Comparison of ENCODE assay signal across 7 mouse cellular contexts in genomic region chr5:139423026-139423865, GRCm38 (mm10). TPM values are rescaled to one million over a fixed set of nuclear protein-coding genes. Genes with fewer than 3 reads are reported as not detected.
DNase-seq lines count a peak whose midpoint lies in the region; ATAC-seq and TF ChIP-seq lines count a peak whose summit lies in the region.

Gene Gper1, plus strand, starts transcription at chr5:139423151.

- peaks cover 19% of the 10 kb centered on the region; the same call in 1 of the 2 replicates for H3K4me1 ChIP-seq in heart, postnatal 0 days (ENCODE audit: control insufficient read depth, insufficient read depth)
- H3K4me1 ChIP-seq in limb, embryonic 15.5 days: peaks cover 43% of the 10 kb centered on the region
- peaks cover 14% of the 10 kb centered on the region for H3K4me1 ChIP-seq in stomach, embryonic 15.5 days

- peak within 1 kb of the TSS; percentile 42 for H3K4me2 ChIP-seq in heart, postnatal 0 days (ENCODE audit: low read depth, low read length)
- H3K4me2 ChIP-seq in limb, embryonic 15.5 days: peak within 1 kb of the TSS; percentile 50
- H3K4me2 ChIP-seq in stomach, embryonic 15.5 days: peak within 1 kb of the TSS; percentile 45

- peak within 1 kb of the TSS; percentile 21 for H3K4me3 ChIP-seq in heart, postnatal 0 days (ENCODE audit: low read depth, low read length)
- H3K4me3 ChIP-seq in limb, embryonic 15.5 days: peak within 1 kb of the TSS; percentile 39
- H3K4me3 ChIP-seq in stomach, embryonic 15.5 days (replicated peaks): peak within 1 kb of the TSS; percentile 23

- no peak within 1 kb of the TSS for H3K27ac ChIP-seq in heart, postnatal 0 days (ENCODE audit: low read depth)
- peak within 1 kb of the TSS; percentile 59 for H3K27ac ChIP-seq in limb, embryonic 15.5 days
- no peak within 1 kb of the TSS for H3K27ac ChIP-seq in stomach, embryonic 15.5 days

- no peak for TF ChIP-seq CTCF in heart, postnatal 0 days (IDR thresholded peaks at IDR 0.05; ENCODE audit: low read depth)

- no peaks in the 10 kb centered on the region for H3K9me3 ChIP-seq in heart, postnatal 0 days (replicated peaks; ENCODE audit: control insufficient read depth, low read length)
- H3K9me3 ChIP-seq in limb, embryonic 15.5 days: no peaks in the 10 kb centered on the region
- H3K9me3 ChIP-seq in stomach, embryonic 15.5 days: no peaks in the 10 kb centered on the region

- TF ChIP-seq EP300 in heart, postnatal 0 days (IDR thresholded peaks at IDR 0.05; ENCODE audit: low read depth): no peak

- peak; percentile 81 to 82 for DNase-seq in right cerebral cortex, postnatal 10 days (ENCODE audit: low spot score in 2 of 2)
- DNase-seq in right cerebral cortex, adult 18-20 months: no peak
- DNase-seq in cerebellum, postnatal 14 days: peak; percentile 84
- peak; percentile 70 for DNase-seq in heart, postnatal 0 days (ENCODE audit: low spot score)

- no peak within 1 kb of the TSS; the same call in 1 of the 2 replicates for H3K9ac ChIP-seq in heart, postnatal 0 days (replicated peaks; ENCODE audit: low read depth, low read length)
- no peak within 1 kb of the TSS for H3K9ac ChIP-seq in limb, embryonic 15.5 days
- no peak within 1 kb of the TSS for H3K9ac ChIP-seq in stomach, embryonic 15.5 days

- no peaks in the 10 kb centered on the region for H3K36me3 ChIP-seq in heart, postnatal 0 days (replicated peaks; ENCODE audit: control insufficient read depth, insufficient read depth, low read length)
- peaks cover 8% of the 10 kb centered on the region for H3K36me3 ChIP-seq in limb, embryonic 15.5 days
- H3K36me3 ChIP-seq in stomach, embryonic 15.5 days: no peaks in the 10 kb centered on the region

- 0 out of 2 replicates have a peak, but pooled peaks cover 7% of the 10 kb centered on the region for H3K27me3 ChIP-seq in heart, postnatal 0 days (ENCODE audit: control insufficient read depth, insufficient read depth, low read length)
- H3K27me3 ChIP-seq in limb, embryonic 15.5 days: no peaks in the 10 kb centered on the region
- H3K27me3 ChIP-seq in stomach, embryonic 15.5 days (replicated peaks): no peaks in the 10 kb centered on the region

- WGBS in heart, postnatal 0 days: 47% methylated on average over 21 of the region's 21 CpGs
- WGBS in limb, embryonic 15.5 days: 37% methylated on average over 21 of the region's 21 CpGs
- 51% methylated on average over 21 of the region's 21 CpGs for WGBS in stomach, embryonic 15.5 days

- ATAC-seq in heart, postnatal 0 days (ENCODE audit: insufficient read depth, low read depth): 0 out of 2 replicates have a peak, but pooled peaks have one; percentile 61
- ATAC-seq in limb, embryonic 15.5 days (ENCODE audit: insufficient number of reproducible peaks, low FRiP score, low TSS enrichment, low read depth): no peak
- ATAC-seq in stomach, embryonic 15.5 days (ENCODE audit: insufficient read depth, low FRiP score, low read depth): peak; percentile 45; the same call in 1 of the 2 replicates
- no peak for ATAC-seq in erythroblast, adult 5-6 weeks (replicated peaks; ENCODE audit: low FRiP score, poor library complexity, severe bottlenecking)

RNA-seq across cellular contexts. Expression of gene Gper1, which starts in this region (rescaled TPM):
- total RNA-seq in heart, postnatal 0 days (2014; rRNA removed; ENCODE audit: low replicate concordance): 1.3 and 4.5 TPM in 2 replicates
- polyA plus RNA-seq in heart, postnatal 0 days (2015; fragmentation: Nextera tagmentation; extraction: Ambion mirVana): 1.0 and 2.0 TPM in 2 replicates
- polyA plus RNA-seq in limb, embryonic 15.5 days (2015; fragmentation: Nextera tagmentation; extraction: Ambion mirVana): 5.7 and 7.3 TPM in 2 replicates
- 2.0 and 2.7 TPM in 2 replicates for polyA plus RNA-seq in stomach, embryonic 15.5 days (2015; fragmentation: Nextera tagmentation; extraction: Ambion mirVana)
- total RNA-seq in erythroblast, adult 5-6 weeks (2015; ENCODE audit: low replicate concordance): not detected in 2 replicates
- not detected in 2 replicates for total RNA-seq in erythroblast, adult 5-6 weeks (2017; ENCODE audit: low replicate concordance)

Comparison
In these comparisons a context has a peak if more than half of its experiments do, and no peak if none do; other contexts are left out.
1. ATAC-seq: peak in heart, postnatal 0 days (single experiment) and stomach, embryonic 15.5 days (single experiment); none in limb, embryonic 15.5 days (single experiment) and erythroblast, adult 5-6 weeks (single experiment).
2. Peak in every context shown above with its lines, with median percentiles within 50 percentile points of each other: H3K4me2 ChIP-seq and H3K4me3 ChIP-seq.